Mouse (Mus musculus) layer of hippocampus, adult 9-10 months (tissue): ENCODE measurements around the gene Slc2a9.

Source experiments
- DNase-seq: peaks from one replicate; pipeline ENCODE4 v3.0.0; 2022; ENCODE audit warnings: low spot score

Slc2a9 gene

DNA sequence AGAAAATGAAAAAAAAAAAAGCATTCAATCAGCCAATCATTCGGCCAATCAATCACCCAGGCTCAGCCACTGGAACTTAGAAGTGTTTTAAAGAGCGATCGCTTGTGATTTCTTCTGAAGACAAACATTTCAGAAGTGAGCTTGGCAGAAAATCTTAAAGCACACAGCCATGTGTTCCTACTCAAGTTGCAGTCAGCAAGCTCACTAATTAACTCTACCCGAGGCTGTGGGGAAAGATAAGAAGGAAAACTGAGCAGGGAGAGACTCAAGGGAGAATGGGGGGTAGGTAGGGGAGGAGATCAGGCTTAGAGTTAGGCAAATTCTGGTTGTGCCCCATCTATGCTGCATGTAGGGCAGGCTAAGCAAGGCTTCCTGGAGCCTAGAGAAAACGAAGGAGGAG is 130.6 kb downstream of the Slc2a9 start:
- no peak for DNase-seq

DNA sequence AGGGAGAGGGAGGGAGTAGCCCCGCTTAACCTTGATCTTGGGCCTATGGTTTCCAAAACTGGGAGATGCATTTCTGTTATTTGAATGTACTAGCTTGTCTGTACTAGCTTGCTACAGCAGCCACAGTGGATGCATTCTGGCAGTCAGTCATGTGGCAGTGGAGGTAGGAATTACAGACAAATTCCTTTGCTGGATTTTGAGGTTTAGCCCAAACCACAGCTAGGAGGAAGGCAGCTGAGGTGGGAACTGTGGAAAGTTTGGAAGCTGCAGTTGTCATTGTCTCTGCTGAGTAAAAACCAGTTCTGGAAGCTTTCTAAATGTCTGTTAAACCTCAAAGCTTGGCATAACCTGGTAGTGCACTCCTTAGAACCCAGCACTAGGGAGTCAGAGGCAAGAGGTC is 131.6 kb downstream of the Slc2a9 start:
- no peak for DNase-seq

DNA sequence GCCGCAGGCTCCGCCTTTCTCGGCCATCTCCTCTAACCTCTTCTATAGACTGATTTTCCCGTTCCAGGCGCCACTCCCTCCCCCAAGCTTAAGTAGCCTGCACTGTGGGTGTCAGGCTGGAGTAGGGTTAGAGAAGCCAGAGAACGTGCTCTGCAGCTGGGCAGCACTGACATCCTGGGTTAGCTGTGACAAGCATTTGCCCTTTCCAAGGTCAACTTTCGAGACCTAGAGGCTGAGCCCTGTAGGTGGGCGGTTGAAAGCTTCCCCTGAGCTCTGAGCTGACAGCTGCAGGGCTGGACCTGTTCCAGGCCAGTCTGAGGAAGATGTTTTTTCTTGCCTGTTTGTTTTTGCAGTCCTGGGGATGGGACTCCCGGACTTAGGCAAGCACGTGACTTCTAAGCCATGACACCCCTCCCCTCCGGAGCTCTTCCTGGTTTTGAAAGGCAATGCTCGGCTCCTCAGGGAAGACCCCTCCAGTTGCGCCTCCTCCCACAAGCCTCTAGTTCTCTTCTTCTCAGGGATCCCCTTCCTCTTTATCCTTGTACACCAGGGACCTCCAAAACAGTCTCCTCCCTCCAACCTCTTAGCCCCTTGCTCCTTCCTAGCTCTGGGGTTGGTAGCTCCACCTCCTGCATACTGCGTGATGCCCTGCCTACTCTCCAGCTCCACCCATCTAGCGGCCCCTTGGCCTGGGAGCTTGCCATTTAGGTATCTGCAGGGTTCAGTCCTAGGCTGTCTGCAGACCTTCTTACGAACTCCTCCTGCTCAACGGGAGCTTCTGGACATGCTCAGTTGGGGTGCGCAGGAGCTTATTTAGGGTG is 136.1 kb downstream of the Slc2a9 start:
- DNase-seq: no peak

- DNase-seq: no peak
Observed at GRCm38 (mm10) chr5:38365521-38365920, 137.4 kb downstream of the Slc2a9 start.

DNA sequence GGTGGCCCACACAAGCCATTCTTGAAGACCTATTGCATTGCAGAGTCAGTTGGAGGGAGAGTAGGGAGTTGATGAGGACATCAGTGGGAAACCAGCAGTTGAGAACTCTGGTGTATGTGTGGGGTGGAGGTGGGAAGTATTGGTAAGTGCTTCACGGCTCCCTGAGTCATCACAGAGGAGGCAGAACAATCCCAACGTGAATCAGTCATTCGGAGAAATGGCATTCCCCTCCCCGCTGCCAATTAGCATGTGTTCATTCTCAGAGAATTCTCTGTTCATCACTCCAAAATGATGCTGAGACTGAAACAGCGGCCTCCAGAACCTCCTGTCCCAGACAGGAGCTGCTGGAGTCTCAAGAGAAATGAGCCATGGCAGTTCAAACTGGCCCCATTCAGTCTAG is 138.5 kb downstream of the Slc2a9 start:
- DNase-seq: no peak

GRCm38 (mm10) chr5:38359716-38360115 is 143.2 kb downstream of the Slc2a9 start:
- DNase-seq: no peak

DNA sequence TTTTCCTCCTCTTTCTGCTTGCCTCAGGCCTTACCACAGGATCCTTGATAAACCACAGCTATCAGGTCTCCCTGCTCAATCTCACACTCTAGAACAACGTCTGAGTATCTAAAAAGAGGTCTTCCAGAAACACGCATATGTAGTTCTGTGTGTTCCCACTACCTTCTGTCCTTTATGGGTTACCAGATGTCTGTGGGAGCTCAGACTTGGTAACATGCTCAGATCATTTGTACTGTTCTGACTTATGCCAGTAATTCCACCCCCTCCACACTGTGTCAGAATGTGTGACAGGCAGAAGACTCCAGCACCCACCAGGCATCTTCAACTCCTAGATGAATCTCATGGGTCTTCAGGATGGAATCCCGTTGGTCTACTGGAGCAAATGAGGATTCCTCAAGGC is 146.0 kb downstream of the Slc2a9 start:
- peak; percentile 51 for DNase-seq

DNA sequence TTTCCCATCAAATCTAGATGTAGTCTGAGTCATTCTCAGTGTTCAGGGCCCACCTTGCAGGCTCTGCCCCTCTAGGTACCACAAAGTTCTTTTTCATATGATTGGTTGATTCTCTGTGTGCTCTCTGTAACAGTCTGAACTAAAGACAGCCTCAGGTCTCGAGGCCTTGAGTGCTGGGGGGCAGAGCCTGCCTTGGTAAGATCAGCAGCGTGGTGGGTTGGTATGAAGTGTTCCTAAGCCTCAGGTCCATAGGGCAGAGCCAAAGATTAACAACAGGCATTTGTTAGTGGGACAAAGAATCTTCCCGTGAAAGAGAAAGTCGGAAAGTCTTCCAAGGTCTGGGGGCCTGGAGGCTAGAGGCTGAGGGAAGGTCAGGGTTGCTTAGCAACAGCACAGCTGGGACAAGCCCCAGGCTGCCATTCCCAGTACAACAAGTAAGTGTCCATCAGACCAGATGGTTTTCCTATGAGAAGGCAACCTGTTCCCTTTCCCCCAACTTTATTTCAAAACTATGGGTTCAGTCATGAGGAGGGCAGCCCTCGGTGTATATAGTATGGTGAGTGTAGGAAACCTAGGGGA is 152.5 kb downstream of the Slc2a9 start:
- DNase-seq: no peak

DNA sequence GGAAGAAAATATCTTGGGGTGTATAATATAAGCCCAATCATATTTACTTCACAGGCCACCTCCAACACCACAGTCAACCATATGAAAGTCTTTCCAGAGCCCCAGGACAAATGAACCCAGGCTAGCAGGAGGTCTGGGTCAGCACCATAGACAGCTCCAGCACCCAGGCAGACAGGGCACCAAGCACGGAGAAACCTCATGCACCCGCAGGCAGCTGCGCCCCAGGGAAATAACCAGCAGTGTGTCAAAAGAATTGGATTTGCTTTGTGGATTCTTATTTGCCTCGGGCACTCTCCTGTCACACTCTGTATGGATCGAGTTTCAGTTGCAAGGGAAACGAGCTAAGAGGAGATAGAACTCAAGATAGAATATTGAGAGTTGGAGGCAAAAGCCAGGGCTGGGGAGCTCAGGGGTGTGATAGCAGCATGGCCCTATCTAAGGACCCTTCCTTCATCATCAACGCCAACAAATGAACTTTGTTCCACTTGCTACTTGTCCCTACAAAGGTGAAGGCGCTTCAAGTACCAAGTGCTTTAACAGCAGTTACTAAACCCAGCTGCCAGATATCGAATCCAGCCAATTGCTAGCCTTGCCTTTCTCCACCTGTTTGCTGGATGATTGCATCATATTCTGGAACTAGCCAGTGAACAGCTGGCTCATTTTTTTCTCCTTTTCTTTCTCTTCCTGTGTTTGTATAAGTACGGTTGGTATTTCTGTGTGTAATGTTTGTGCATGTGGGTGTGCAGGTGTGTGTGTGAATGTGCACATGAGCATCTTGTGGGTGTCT is 156.1 kb downstream of the Slc2a9 start:
- DNase-seq: no peak

- DNase-seq: no peak
Observed at GRCm38 (mm10) chr5:38343101-38343500, 159.8 kb downstream of the Slc2a9 start.

GRCm38 (mm10) chr5:38334582-38334981 is 168.4 kb downstream of the Slc2a9 start:
- no peak for DNase-seq

GRCm38 (mm10) chr5:38333381-38333780 is 169.6 kb downstream of the Slc2a9 start:
- no peak for DNase-seq

- no peak for DNase-seq
Observed at GRCm38 (mm10) chr5:38318966-38319786, 183.8 kb downstream of the Slc2a9 start, which contains the start of gene Drd5. Gene Drd5, plus strand, starts transcription at chr5:38319367.

- DNase-seq: no peak
Observed at GRCm38 (mm10) chr5:38309795-38310194, 193.1 kb downstream of the Slc2a9 start.

- peak; percentile 42 for DNase-seq
Observed at GRCm38 (mm10) chr5:38308873-38309272, 194.1 kb downstream of the Slc2a9 start.

- DNase-seq: peak; percentile 89
Observed at GRCm38 (mm10) chr5:38307255-38308101, 195.5 kb downstream of the Slc2a9 start.

GRCm38 (mm10) chr5:38305241-38305640 is 197.7 kb downstream of the Slc2a9 start:
- DNase-seq: no peak

DNA sequence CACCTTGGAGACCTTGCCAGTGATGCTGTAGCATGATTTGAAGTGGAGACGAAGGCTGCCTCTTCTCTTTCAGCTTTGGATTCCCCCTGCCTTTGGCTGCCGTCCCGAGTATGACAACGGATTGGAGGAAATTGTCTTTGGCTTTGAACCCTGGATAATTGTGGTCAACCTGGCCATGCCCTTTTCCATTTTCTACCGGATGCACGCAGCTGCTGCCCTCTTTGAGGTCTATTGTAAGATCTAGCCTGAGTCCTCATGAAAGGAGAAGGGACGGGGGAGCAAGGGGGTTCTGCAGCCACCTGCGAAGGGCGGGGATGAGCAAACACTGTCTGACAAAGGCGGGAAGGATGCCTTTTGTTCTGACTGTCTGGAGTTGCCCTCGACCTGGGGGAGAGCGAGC is 200.3 kb downstream of the Slc2a9 start:
- DNase-seq: no peak

- no peak for DNase-seq
Observed at GRCm38 (mm10) chr5:38301761-38302411, 201.1 kb downstream of the Slc2a9 start.
